ENCODE assay signal across 14 mouse cellular contexts in the genomic region with DNA sequence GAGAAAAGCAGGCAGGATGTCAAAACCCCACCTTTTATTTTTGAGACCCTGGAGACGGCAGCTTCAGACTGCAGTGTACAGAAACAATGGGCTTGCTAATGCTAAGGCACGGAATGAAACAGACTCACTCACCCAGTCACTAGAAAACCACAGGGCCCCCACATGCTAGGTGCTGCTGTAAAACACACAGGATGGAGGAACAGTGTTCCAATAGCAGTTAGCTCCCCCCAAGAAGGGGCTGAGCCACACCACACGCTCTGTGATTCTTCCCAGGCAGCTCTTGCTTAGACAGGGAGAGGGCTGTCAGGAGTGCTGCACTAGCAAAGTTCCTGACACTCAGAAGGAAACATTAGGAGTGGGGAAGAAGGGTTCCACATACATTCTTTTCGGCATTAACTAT.
A peak's percentile ranks its signal among the peaks of the same experiment; 100 is the strongest.
DNase-seq lines count a peak whose midpoint lies in the region; ATAC-seq and TF ChIP-seq lines count a peak whose summit lies in the region.
"Had no signal": no experiment of that assay in that cellular context is flagged by ENCODE, and none has a peak within 500 bp of the region (broad histone marks: within the 10 kb centered on the region; RNA-seq: fewer than 3 reads in every experiment).

No protein-coding gene starts in this region.

- peak; percentile 26 for DNase-seq in retina, embryonic 14.5 days (ENCODE audit: low spot score)
- no peak for DNase-seq in retina, postnatal 1 day
- peak; percentile 62 for DNase-seq in forebrain, postnatal 0 days
- peak; percentile 83 for DNase-seq in midbrain, embryonic 11.5 days (ENCODE audit: low spot score, missing footprints)
- no peak for DNase-seq in spleen, postnatal 10 days (ENCODE audit: low spot score in 2 of 2)
- DNase-seq: adrenal gland, postnatal 36 days; cerebellum, adult 18-20 months; gastrocnemius, postnatal 25 days; lung, adult 18-20 months; thymus, adult 18-20 months had no signal

- H3K4me1 ChIP-seq in forebrain, postnatal 0 days (ENCODE audit: insufficient read depth) = no peaks in the 10 kb centered on the region
- peaks cover 4% of the 10 kb centered on the region; the same call in 1 of the 2 replicates for H3K4me1 ChIP-seq in midbrain, embryonic 11.5 days (ENCODE audit: control insufficient read depth, insufficient read depth, low read length)
- H3K4me1 ChIP-seq in neural tube, embryonic 15.5 days = peaks cover 10% of the 10 kb centered on the region; the same call in 1 of the 2 replicates
- H3K4me1 ChIP-seq in liver, embryonic 12.5 days = no peaks in the 10 kb centered on the region
- H3K4me1 ChIP-seq: embryonic facial prominence, embryonic 12.5 days had no signal

- 0 out of 2 replicates have a peak, but pooled peaks cover 3% of the 10 kb centered on the region for H3K27me3 ChIP-seq in forebrain, postnatal 0 days (ENCODE audit: insufficient read depth, low read length)
- no peaks in the 10 kb centered on the region for H3K27me3 ChIP-seq in midbrain, embryonic 11.5 days (ENCODE audit: control insufficient read depth, insufficient read depth, low read length)
- H3K27me3 ChIP-seq in neural tube, embryonic 15.5 days (replicated peaks) = no peaks in the 10 kb centered on the region
- H3K27me3 ChIP-seq in liver, embryonic 12.5 days (replicated peaks) = no peaks in the 10 kb centered on the region
- H3K27me3 ChIP-seq: embryonic facial prominence, embryonic 12.5 days had no signal

- no peaks in the 10 kb centered on the region for H3K36me3 ChIP-seq in forebrain, postnatal 0 days (ENCODE audit: insufficient read depth)
- H3K36me3 ChIP-seq in midbrain, embryonic 11.5 days (ENCODE audit: control insufficient read depth, insufficient read depth, low read length) = no peaks in the 10 kb centered on the region
- no peaks in the 10 kb centered on the region for H3K36me3 ChIP-seq in neural tube, embryonic 15.5 days
- H3K36me3 ChIP-seq in liver, embryonic 12.5 days = no peaks in the 10 kb centered on the region
- H3K36me3 ChIP-seq: embryonic facial prominence, embryonic 12.5 days had no signal

- no peak overlapping the region for H3K4me3 ChIP-seq in forebrain, postnatal 0 days (ENCODE audit: low read depth, low read length)
- H3K4me3 ChIP-seq in midbrain, embryonic 11.5 days (ENCODE audit: low read depth, low read length) = no peak overlapping the region
- peak overlapping the region; percentile 19; the same call in 1 of the 2 replicates for H3K4me3 ChIP-seq in neural tube, embryonic 15.5 days (replicated peaks)
- H3K4me3 ChIP-seq in liver, embryonic 12.5 days = no peak overlapping the region
- H3K4me3 ChIP-seq: embryonic facial prominence, embryonic 12.5 days had no signal

- no peaks in the 10 kb centered on the region for H3K9me3 ChIP-seq in forebrain, postnatal 0 days (ENCODE audit: low read length)
- H3K9me3 ChIP-seq in midbrain, embryonic 11.5 days (ENCODE audit: control insufficient read depth, low read length) = no peaks in the 10 kb centered on the region
- H3K9me3 ChIP-seq in neural tube, embryonic 15.5 days (replicated peaks) = no peaks in the 10 kb centered on the region
- H3K9me3 ChIP-seq in liver, embryonic 12.5 days (replicated peaks) = no peaks in the 10 kb centered on the region
- H3K9me3 ChIP-seq: embryonic facial prominence, embryonic 12.5 days had no signal

- no peak overlapping the region for H3K27ac ChIP-seq in forebrain, postnatal 0 days (ENCODE audit: low read depth, low read length)
- no peak overlapping the region for H3K27ac ChIP-seq in midbrain, embryonic 11.5 days (ENCODE audit: low read depth, low read length)
- peak overlapping the region; percentile 60 for H3K27ac ChIP-seq in neural tube, embryonic 15.5 days (replicated peaks)
- no peak overlapping the region for H3K27ac ChIP-seq in liver, embryonic 12.5 days
- H3K27ac ChIP-seq: embryonic facial prominence, embryonic 12.5 days had no signal

- WGBS in forebrain, postnatal 0 days = 31% methylated on average over 4 of the region's 4 CpGs
- WGBS in midbrain, embryonic 11.5 days = 41% methylated on average over 4 of the region's 4 CpGs
- WGBS in neural tube, embryonic 15.5 days = 34% methylated on average over 4 of the region's 4 CpGs
- 63% methylated on average over 4 of the region's 4 CpGs for WGBS in liver, embryonic 12.5 days (ENCODE audit: insufficient replicate concordance)

- TF ChIP-seq CTCF in forebrain, postnatal 0 days (IDR thresholded peaks at IDR 0.05; ENCODE audit: low read depth) = no peak

- peak overlapping the region; percentile 30 for H3K4me2 ChIP-seq in forebrain, postnatal 0 days (ENCODE audit: low read depth)
- 0 out of 2 replicates have a peak overlapping the region, but pooled peaks have one; percentile 3 for H3K4me2 ChIP-seq in midbrain, embryonic 11.5 days
- H3K4me2 ChIP-seq in neural tube, embryonic 15.5 days = peak overlapping the region; percentile 41
- H3K4me2 ChIP-seq in liver, embryonic 12.5 days = no peak overlapping the region
- H3K4me2 ChIP-seq: embryonic facial prominence, embryonic 12.5 days had no signal

- no peak overlapping the region for H3K9ac ChIP-seq in forebrain, postnatal 0 days
- H3K9ac ChIP-seq in midbrain, embryonic 11.5 days (ENCODE audit: low read length) = peak overlapping the region; percentile 43
- H3K9ac ChIP-seq in neural tube, embryonic 15.5 days (replicated peaks) = peak overlapping the region; percentile 43
- H3K9ac ChIP-seq in liver, embryonic 12.5 days = no peak overlapping the region
- H3K9ac ChIP-seq: embryonic facial prominence, embryonic 12.5 days had no signal

- ATAC-seq in forebrain, postnatal 0 days = peak; percentile 93
- ATAC-seq in midbrain, embryonic 11.5 days (ENCODE audit: low FRiP score) = 0 out of 2 replicates have a peak, but pooled peaks have one; percentile 24
- ATAC-seq in neural tube, embryonic 15.5 days (ENCODE audit: low FRiP score) = peak; percentile 51; the same call in 1 of the 2 replicates
- ATAC-seq in cerebellum, adult (ENCODE audit: insufficient number of reproducible peaks, low FRiP score, low TSS enrichment) = no peak
- no peak for ATAC-seq in liver, embryonic 12.5 days

Comparison
In these comparisons a context has a peak if more than half of its experiments do, and no peak if none do; other contexts are left out.
1. DNase-seq: peak in retina, embryonic 14.5 days (single experiment), forebrain, postnatal 0 days (single experiment) and midbrain, embryonic 11.5 days (single experiment); none in retina, postnatal 1 day (single experiment) and spleen, postnatal 10 days (0 of 2).
2. ATAC-seq: peak in forebrain, postnatal 0 days (single experiment), midbrain, embryonic 11.5 days (single experiment) and neural tube, embryonic 15.5 days (single experiment); none in cerebellum, adult (single experiment) and liver, embryonic 12.5 days (single experiment).
3. H3K9ac ChIP-seq: peak in midbrain, embryonic 11.5 days (single experiment) and neural tube, embryonic 15.5 days (single experiment); none in forebrain, postnatal 0 days (single experiment) and liver, embryonic 12.5 days (single experiment).